In the genomic region with DNA sequence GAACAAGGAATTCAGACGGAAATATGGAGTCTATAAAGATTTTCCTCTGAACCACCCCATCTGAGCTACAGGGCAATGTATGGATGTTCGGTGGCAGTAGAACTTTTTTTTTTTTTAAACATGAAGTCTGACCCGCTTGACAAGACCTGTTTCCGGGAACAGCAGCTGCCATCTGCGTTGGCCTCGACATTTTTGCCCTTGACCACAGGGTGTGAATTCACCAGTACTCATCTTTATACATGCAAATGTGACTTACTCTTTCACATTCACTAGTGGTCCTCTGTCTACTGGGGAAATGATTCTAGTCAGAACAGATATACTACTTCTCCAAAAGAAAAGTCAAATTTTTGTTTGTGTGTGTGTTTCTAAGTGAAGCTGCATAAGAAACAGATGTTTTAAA, we compare ENCODE assay signal across 12 mouse cellular contexts. TPM values are rescaled to one million over a fixed set of nuclear protein-coding genes. Genes with fewer than 3 reads are reported as not detected.
DNase-seq lines count a peak whose midpoint lies in the region; ATAC-seq and TF ChIP-seq lines count a peak whose summit lies in the region.
"Had no signal": no experiment of that assay in that cellular context is flagged by ENCODE, and none has a peak within 500 bp of the region (broad histone marks: within the 10 kb centered on the region; RNA-seq: fewer than 3 reads in every experiment).

No protein-coding gene starts in this region.

- no peak for ATAC-seq in forebrain, embryonic 13.5 days
- no peak for ATAC-seq in hindbrain, postnatal 0 days
- ATAC-seq: liver, embryonic 12.5 days had no signal

- H3K4me2 ChIP-seq in forebrain, embryonic 13.5 days = peak overlapping the region; percentile 94
- H3K4me2 ChIP-seq in hindbrain, postnatal 0 days (ENCODE audit: low read depth, low read length) = peak overlapping the region; percentile 76
- H3K4me2 ChIP-seq: liver, embryonic 12.5 days had no signal

- peaks cover 38% of the 10 kb centered on the region for H3K27me3 ChIP-seq in forebrain, embryonic 13.5 days
- H3K27me3 ChIP-seq in hindbrain, postnatal 0 days (ENCODE audit: insufficient read depth, low read length) = peaks cover 21% of the 10 kb centered on the region

- H3K9ac ChIP-seq in ES-E14 (ENCODE audit: insufficient read depth, low read depth, low read length, poor library complexity, severe bottlenecking) = no peak overlapping the region
- peak overlapping the region; percentile 30; the same call in 1 of the 2 replicates for H3K9ac ChIP-seq in forebrain, embryonic 13.5 days
- H3K9ac ChIP-seq in hindbrain, postnatal 0 days (replicated peaks; ENCODE audit: low read length) = no peak overlapping the region
- H3K9ac ChIP-seq: liver, embryonic 12.5 days had no signal

- no peak overlapping the region for H3K27ac ChIP-seq in ES-E14 (ENCODE audit: insufficient read depth, low read depth, low read length, poor library complexity, severe bottlenecking)
- peak overlapping the region; percentile 40; the same call in 1 of the 2 replicates for H3K27ac ChIP-seq in forebrain, embryonic 13.5 days
- peak overlapping the region; percentile 4; the same call in 1 of the 2 replicates for H3K27ac ChIP-seq in hindbrain, postnatal 0 days
- H3K27ac ChIP-seq: liver, embryonic 12.5 days had no signal

- H3K4me1 ChIP-seq in ES-E14 (ENCODE audit: control insufficient read depth in 2 of 2, insufficient read depth in 2 of 2, low read length in 2 of 2, poor library complexity in 1 of 2) = peaks cover 4 to 11% of the 10 kb centered on the region in 2 experiments; a peak in 3 of 4 replicates
- peaks cover 35% of the 10 kb centered on the region for H3K4me1 ChIP-seq in forebrain, embryonic 13.5 days
- H3K4me1 ChIP-seq in hindbrain, postnatal 0 days (ENCODE audit: insufficient read depth, low read length) = no peaks in the 10 kb centered on the region

- WGBS in forebrain, embryonic 13.5 days = 7% methylated on average over 6 of the region's 6 CpGs
- 12% methylated on average over 6 of the region's 6 CpGs for WGBS in hindbrain, postnatal 0 days

- H3K9me3 ChIP-seq in ES-E14 (ENCODE audit: control insufficient read depth, insufficient read depth, low read depth, low read length) = no peaks in the 10 kb centered on the region
- H3K9me3 ChIP-seq in forebrain, embryonic 13.5 days (replicated peaks) = no peaks in the 10 kb centered on the region
- no peaks in the 10 kb centered on the region for H3K9me3 ChIP-seq in hindbrain, postnatal 0 days (ENCODE audit: low read length)
- H3K9me3 ChIP-seq: liver, embryonic 12.5 days had no signal

- no peak for DNase-seq in ES-E14 (ENCODE audit: low read depth, low spot score)
- DNase-seq in hindbrain, postnatal 0 days (ENCODE audit: low spot score) = no peak
- peak; percentile 45 for DNase-seq in retina, embryonic 14.5 days (ENCODE audit: low spot score)
- no peak for DNase-seq in right cerebral cortex, postnatal 14 days
- no peak for DNase-seq in testis, postnatal 10 days (ENCODE audit: low spot score)
- DNase-seq in adrenal gland, adult 8-10 months = no peak
- DNase-seq: heart, adult 11 months; layer of hippocampus, adult 9-11 months; thymus, adult 2 months had no signal

- H3K4me3 ChIP-seq in ES-E14 (ENCODE audit: insufficient read depth in 1 of 2, low read depth in 1 of 2, low read length in 2 of 2, poor library complexity in 1 of 2, severe bottlenecking in 1 of 2) = no peak overlapping the region
- peak overlapping the region; percentile 85 for H3K4me3 ChIP-seq in forebrain, embryonic 13.5 days
- H3K4me3 ChIP-seq in hindbrain, postnatal 0 days (ENCODE audit: low read length) = peak overlapping the region; percentile 75
- H3K4me3 ChIP-seq: liver, embryonic 12.5 days had no signal

- TF ChIP-seq CTCF in hindbrain, postnatal 0 days (IDR thresholded peaks at IDR 0.05; ENCODE audit: low read depth) = no peak

- in situ Hi-C loops in ES-E14 (cut with MboI; ENCODE audit: low sequenced_read_pairs in 2 of 2, unreplicated experiment in 2 of 2) = loop anchor here in 1 of 2 experiments (10.0 kb wide), 1 partner anchor 959 kb away; no protein-coding TSS in a partner anchor

- H3K36me3 ChIP-seq in ES-E14 (ENCODE audit: control insufficient read depth, insufficient read depth, low read length, poor library complexity, severe bottlenecking) = no peaks in the 10 kb centered on the region
- H3K36me3 ChIP-seq in forebrain, embryonic 13.5 days (ENCODE audit: poor library complexity, severe bottlenecking) = no peaks in the 10 kb centered on the region
- H3K36me3 ChIP-seq in hindbrain, postnatal 0 days (ENCODE audit: insufficient read depth, low read length) = no peaks in the 10 kb centered on the region
- H3K36me3 ChIP-seq: liver, embryonic 12.5 days had no signal

TF ChIP-seq in ES-E14, 5 proteins besides CTCF, POLR2A, EP300 and RAD21:
- TF ChIP-seq ZNF384 (IDR thresholded peaks at IDR 0.05; ENCODE audit: low read depth, low read length) (peak; percentile 72), ZC3H11A (IDR thresholded peaks at IDR 0.05; ENCODE audit: borderline replicate concordance, low read depth, low read length) (no peak)

RNA-seq across cellular contexts. Expression of a gene that starts 4.1 kb away (rescaled TPM):
- total RNA-seq in ES-E14 (2012; rRNA removed) = 1.4 and 3.0 TPM in 2 replicates
- polyA plus RNA-seq in forebrain, embryonic 13.5 days (2015; fragmentation: Nextera tagmentation; extraction: Ambion mirVana) = 10.0 and 12.8 TPM in 2 replicates
- 42.7 and 44.0 TPM in 2 replicates for total RNA-seq in hindbrain, postnatal 0 days (2014; rRNA removed)
- 4.2 and 4.4 TPM in 2 replicates for polyA plus RNA-seq in hindbrain, postnatal 0 days (2015; fragmentation: Nextera tagmentation; extraction: Ambion mirVana)
- total RNA-seq in adrenal gland, adult 8-10 months (2022) = 10 to 100 TPM in 2 of 4 experiments, 1 to 10 TPM in 2; 7.0 to 18.3 (median 10.6) TPM
- total RNA-seq: neutrophil, adult 5-6 weeks had no signal
- polyA plus RNA-seq: liver, embryonic 12.5 days had no signal

Comparison
In these comparisons a context has a peak if more than half of its experiments do, and no peak if none do; other contexts are left out.
1. H3K4me3 ChIP-seq: peak in forebrain, embryonic 13.5 days (single experiment) and hindbrain, postnatal 0 days (single experiment); none in ES-E14 (0 of 2).